Mouse (Mus musculus): ENCODE data around the gene Camk2b.
A peak's percentile ranks its signal among the peaks of the same experiment; 100 is the strongest.
"Not testable (repeated sequence)": the region's sequence is repeated elsewhere in the genome, so short reads cannot be mapped to it uniquely, and the experiment has no call there.

Camk2b gene

GRCm38 (mm10) chr11:5952501-5952900, 113.7 kb downstream of the Camk2b start:
- DNase-seq (ENCODE audit: extremely low read depth, insufficient read length, low spot score) = no peak

GRCm38 (mm10) chr11:5949586-5950352, 116.4 kb downstream of the Camk2b start, which contains the start of gene Gck:
Gene Gck (minus strand): TSS chr11:5950081.
- DNase-seq (ENCODE audit: extremely low read depth, insufficient read length, low spot score) = no peak

- no peak for DNase-seq (ENCODE audit: extremely low read depth, insufficient read length, low spot score)
Observed at GRCm38 (mm10) chr11:5948546-5949250, 117.5 kb downstream of the Camk2b start.

DNA sequence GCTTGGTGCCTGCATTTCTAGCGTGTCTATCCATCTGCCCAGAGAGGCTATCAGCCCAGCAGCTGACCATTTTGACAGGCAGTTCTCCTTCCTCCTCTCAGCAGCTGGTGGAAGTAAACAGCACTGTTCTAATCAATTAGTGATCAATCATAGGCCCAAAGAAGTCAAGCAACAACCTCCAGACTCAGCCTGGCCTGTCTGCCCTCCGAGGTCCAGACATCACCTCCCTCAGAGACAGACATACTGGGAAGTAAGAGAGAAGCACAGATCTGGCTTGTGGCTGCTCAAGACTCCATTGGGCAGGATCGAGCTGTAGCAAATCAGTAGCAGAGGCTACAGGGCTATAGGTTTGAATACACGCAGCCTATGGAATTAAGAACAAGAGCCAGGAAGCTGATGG, 118.4 kb downstream of the Camk2b start:
- DNase-seq (ENCODE audit: extremely low read depth, insufficient read length, low spot score) = no peak

GRCm38 (mm10) chr11:5945096-5945495, 121.1 kb downstream of the Camk2b start:
- DNase-seq (ENCODE audit: extremely low read depth, insufficient read length, low spot score) = peak; percentile 55

GRCm38 (mm10) chr11:5942966-5943365, 123.2 kb downstream of the Camk2b start:
- no peak for DNase-seq (ENCODE audit: extremely low read depth, insufficient read length, low spot score)

- DNase-seq (ENCODE audit: extremely low read depth, insufficient read length, low spot score) = not testable (repeated sequence)
Observed at GRCm38 (mm10) chr11:5934531-5934930, 131.6 kb downstream of the Camk2b start.

DNA sequence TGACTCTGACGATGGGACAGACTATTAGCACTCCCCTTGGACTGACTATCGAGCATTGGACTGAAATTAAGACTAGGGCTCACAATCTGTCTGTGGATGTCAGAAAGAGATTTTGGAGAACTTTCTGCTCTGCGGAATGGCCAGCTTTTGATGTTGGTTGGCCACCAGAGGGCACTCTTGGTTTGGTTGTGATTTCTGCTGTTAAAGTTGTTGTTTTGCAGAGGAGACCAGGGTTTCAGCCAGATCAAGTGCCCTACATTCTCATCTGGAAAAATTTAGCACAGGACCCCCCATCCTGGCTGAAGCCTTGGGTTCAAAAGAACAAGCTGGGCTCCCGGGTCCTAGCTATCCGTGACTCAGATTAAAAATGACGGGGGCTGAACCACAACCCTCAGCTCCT, 134.2 kb downstream of the Camk2b start:
- DNase-seq (ENCODE audit: extremely low read depth, insufficient read length, low spot score) = not testable (repeated sequence)

DNA sequence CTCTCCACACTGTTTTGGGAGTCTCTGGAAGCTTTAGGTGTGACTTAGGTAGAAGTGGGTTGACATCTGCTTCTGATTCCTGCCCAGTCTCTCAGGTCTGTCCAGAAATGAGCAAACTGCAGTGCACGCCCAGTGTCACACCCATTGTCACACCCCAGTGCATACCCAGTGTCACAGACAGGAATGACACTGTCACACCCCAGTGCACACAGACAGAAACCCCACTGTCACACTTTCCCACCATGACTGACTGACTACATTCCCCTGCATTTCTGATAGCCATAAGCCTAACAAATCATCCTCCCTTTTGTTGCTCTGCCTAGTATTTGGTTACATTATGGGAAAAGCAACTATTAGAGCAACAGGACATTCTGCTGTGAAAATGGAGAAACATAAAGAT, 135.6 kb downstream of the Camk2b start:
- DNase-seq (ENCODE audit: extremely low read depth, insufficient read length, low spot score) = no peak

DNA sequence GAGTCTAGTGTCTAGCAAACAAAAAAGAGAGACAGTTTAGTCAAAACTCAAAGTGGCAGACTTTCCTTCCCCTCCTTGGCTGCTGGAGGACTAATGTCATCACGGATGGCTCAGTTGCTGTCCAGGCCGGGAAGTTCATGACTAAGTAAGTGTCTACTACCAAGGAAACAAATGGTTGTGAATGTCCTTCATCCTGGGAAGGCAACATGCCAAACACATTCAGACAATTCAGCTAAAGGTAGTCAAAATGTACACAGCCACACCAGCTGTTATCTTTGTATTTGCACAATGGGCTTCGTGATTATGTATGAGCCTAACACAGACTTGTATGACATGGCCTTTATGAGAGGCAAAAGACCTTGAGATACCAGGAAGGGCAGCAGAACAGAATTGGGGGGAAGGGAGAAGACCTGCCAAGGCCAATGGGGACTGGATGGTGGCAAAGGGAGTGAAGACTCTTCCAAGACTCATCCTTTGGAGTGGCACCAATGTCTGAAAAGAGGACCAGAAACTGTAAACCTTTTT, 139.4 kb downstream of the Camk2b start:
- no peak for DNase-seq (ENCODE audit: extremely low read depth, insufficient read length, low spot score)

GRCm38 (mm10) chr11:5924699-5925098, 141.5 kb downstream of the Camk2b start:
- DNase-seq (ENCODE audit: extremely low read depth, insufficient read length, low spot score) = no peak

DNA sequence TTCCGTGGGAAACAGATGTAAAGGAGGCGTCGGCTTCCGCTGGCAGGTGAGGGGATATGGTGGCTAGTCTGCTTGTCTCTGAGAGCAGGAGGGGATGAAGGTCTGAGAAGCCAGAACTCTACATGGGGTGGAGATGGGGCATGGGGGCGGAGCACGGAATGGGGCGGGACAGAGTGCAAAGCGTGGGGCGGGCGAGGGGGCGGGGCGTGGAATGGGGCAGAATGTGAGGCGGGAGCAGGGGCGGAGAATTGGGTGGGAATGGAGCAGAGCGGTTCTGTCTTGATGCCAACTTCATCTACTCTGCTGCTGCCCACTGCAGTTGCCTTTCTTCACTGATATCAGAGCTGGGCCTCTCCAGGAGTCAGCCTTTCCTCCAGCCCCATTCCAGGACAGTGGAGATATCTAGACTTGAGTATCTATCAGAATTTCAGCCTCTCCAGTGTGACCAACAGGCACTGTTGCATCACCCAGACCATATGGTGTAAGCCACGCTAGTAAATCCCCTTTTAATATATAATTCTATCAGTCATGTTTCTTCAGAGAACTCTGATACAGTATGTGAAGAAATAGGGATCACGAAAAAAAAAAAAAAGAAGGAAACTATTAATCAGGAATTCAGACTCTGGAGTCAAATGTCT, 145.7 kb downstream of the Camk2b start:
- DNase-seq (ENCODE audit: extremely low read depth, insufficient read length, low spot score) = no peak

Measured in 3134 (cell line).